Mouse (Mus musculus) E14TG2a.4 (cell line): ENCODE data around the gene Ccdc137.

Source experiments
- CTCF ChIP-seq: conservative IDR thresholded peaks from 2 replicates; pipeline ENCODE4 v1.5.1; 2014; ENCODE audit warnings: low read length
- NANOG ChIP-seq: IDR thresholded peaks from 2 replicates; pipeline ENCODE4 v1.6.1; 2014; ENCODE audit warnings: borderline replicate concordance, low read length, mixed read lengths
- POU5F1 ChIP-seq: IDR thresholded peaks from 2 replicates; pipeline ENCODE4 v1.6.1; 2014; ENCODE audit warnings: low read length, borderline replicate concordance

DNA sequence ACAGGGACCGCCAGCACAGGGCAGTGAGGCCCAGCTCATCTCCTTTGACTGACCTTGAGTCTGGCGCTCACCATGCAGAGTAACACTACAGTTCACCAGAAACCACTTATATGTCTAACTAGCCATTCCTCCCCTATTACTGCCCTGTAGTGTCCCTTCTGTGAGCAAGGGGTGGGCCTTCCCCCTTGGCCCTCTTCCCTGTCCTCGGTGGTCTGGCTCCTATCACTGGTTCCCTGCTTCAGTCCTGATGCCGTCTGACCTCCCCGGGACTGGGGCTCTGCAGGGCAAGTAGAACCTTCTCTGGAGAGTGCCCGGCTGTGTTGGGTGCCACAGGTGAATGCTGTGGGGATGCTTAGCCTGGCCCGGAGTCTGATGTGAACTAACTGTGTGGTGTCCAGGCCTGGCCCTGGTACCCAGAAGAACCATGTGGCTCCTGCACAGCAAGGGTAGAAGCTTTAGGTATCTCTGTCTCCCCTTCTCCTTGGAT is 25.6 kb downstream of the Ccdc137 start:
- no peak for TF ChIP-seq CTCF
- no peak for TF ChIP-seq NANOG
- TF ChIP-seq POU5F1, result no peak
